Mouse (Mus musculus) kidney, embryonic 16.5 days (tissue): ENCODE measurements around the gene Fhad1. TPM values are rescaled to one million over a fixed set of nuclear protein-coding genes. Genes with fewer than 3 reads are reported as not detected.

Source experiments
- ATAC-seq: fragments of 200-750 bp; cut with Nextera tagmentation; 2 replicates; pipeline ENCODE4 v1.8.0; 2017; ENCODE audit warnings: moderate TSS enrichment; ENCODE audit not compliant: low FRiP score, low TSS enrichment
- H3K27ac ChIP-seq: fragments of 300-500 bp; sonication (generic); 2 replicates; pipeline ENCODE4 v1.5.1; 2014; ENCODE audit warnings: low read length
- H3K27me3 ChIP-seq: fragments of 300-500 bp; sonication (generic); 2 replicates; pipeline ENCODE4 v1.6.1; 2014; ENCODE audit warnings: low read length, control low read depth, mixed read lengths; ENCODE audit not compliant: insufficient read depth
- H3K36me3 ChIP-seq: fragments of 300-500 bp; sonication (generic); 2 replicates; pipeline ENCODE4 v1.6.1; 2014; ENCODE audit warnings: low read length, control low read depth, mixed read lengths; ENCODE audit not compliant: insufficient read depth
- H3K4me1 ChIP-seq: fragments of 300-500 bp; sonication (generic); 2 replicates; pipeline ENCODE4 v1.6.1; 2014; ENCODE audit warnings: low read length, control low read depth, mixed read lengths; ENCODE audit not compliant: insufficient read depth
- H3K4me2 ChIP-seq: fragments of 300-500 bp; sonication (generic); replicated peaks from 2 replicates; pipeline ENCODE4 v1.6.1; 2014; ENCODE audit warnings: low read depth, low read length
- H3K4me3 ChIP-seq: fragments of 300-500 bp; sonication (generic); 2 replicates; pipeline ENCODE4 v1.5.1; 2014; ENCODE audit warnings: mild to moderate bottlenecking, low read length
- H3K9ac ChIP-seq: fragments of 300-500 bp; sonication (generic); replicated peaks from 2 replicates; pipeline ENCODE4 v1.6.1; 2014; ENCODE audit warnings: low read length
- H3K9me3 ChIP-seq: fragments of 300-500 bp; sonication (generic); 2 replicates; pipeline ENCODE4 v1.6.1; 2016; ENCODE audit warnings: low read length, control low read depth
- whole genome bisulfite sequencing: fragments of 180-500 bp; shearing (Covaris S2); extraction: QIAGEN DNeasy Blood & Tissue Kit; methylation state at CpG from one replicate; pipeline ENCODE4 v1.1.7; 2014; 5-methylcytosine and 5-hydroxymethylcytosine counted together
- polyA plus RNA-seq: library from polyadenylated mRNA; unstranded; fragments of >200 nt; fragmentation: Nextera tagmentation; extraction: Ambion mirVana; gene quantifications from 2 replicates; pipeline ENCODE4 v1.2.1, GENCODE M21; 2015

Gene Fhad1
- polyA plus RNA-seq, 1 experiment from 2014 or later, result 0.74 TPM

- Histone ChIP-seq H3K4me3 (no peak overlapping the region), H3K9me3 (peaks cover 6% of the 10 kb centered on the region), H3K4me2 (no peak overlapping the region), H3K9ac (no peak overlapping the region), H3K27me3 (no peaks in the 10 kb centered on the region), H3K4me1 (peaks cover 9% of the 10 kb centered on the region), H3K27ac (no peak overlapping the region), H3K36me3 (no peaks in the 10 kb centered on the region)
- no peak for ATAC-seq
- 84% methylated on average over 8 of the region's 8 CpGs for WGBS
Measured at GRCm38 (mm10) chr4:141960037-141960436, 54.8 kb downstream of the Fhad1 start.

GRCm38 (mm10) chr4:141959615-141960014 lies 55.3 kb downstream of the Fhad1 start:
- Histone ChIP-seq H3K4me1 (peaks cover 12% of the 10 kb centered on the region), H3K9me3 (peaks cover 6% of the 10 kb centered on the region), H3K4me3 (no peak overlapping the region), H3K27me3 (no peaks in the 10 kb centered on the region), H3K27ac (0 out of 2 replicates have a peak overlapping the region, but pooled peaks have one; percentile 11), H3K36me3 (no peaks in the 10 kb centered on the region), H3K9ac (no peak overlapping the region), H3K4me2 (no peak overlapping the region)
- ATAC-seq, result no peak
- WGBS, result 59% methylated on average over 4 of the region's 4 CpGs

DNA sequence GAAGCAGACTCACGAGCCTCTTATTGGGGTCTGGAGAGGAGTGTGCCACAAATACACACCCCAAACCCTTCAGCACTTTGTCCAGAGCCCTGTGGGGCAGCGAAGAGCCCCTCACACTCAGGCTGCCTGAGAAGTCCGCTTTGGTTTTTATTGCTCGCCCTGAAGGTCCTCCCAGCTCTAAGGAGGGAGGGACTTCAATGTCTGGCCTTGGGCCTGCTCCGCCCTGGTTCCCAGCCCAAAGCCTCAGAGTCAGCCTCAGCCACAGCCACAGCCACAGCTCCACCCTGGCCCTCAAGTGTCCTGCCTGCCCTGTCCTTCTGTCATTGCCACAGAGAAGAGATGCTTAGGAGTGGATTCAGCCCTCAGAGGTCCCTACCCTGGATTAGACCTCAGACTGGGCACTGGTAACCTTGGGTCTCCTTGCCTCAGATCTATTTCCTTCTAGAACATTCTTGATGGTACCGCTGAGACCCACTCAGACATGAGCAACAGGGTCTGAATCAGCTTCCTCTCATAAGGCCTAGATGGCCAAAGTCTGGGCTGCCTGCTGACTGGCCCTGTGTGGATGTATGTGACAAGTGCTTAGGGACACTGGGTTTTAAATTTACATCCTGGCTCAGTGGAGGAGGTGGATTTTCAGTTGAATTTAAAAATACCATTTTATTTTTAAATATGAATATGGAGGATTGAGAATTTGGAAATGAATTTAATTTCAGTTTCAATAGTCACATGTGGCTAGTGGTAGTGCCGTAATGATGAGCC lies 56.1 kb downstream of the Fhad1 start:
- ATAC-seq, result peak; percentile 56
- Histone ChIP-seq H3K4me1 (peaks cover 18% of the 10 kb centered on the region), H3K9ac (peak overlapping the region; percentile 20), H3K36me3 (no peaks in the 10 kb centered on the region), H3K27ac (no peak overlapping the region), H3K4me2 (peak overlapping the region; percentile 24), H3K9me3 (peaks cover 6% of the 10 kb centered on the region), H3K27me3 (no peaks in the 10 kb centered on the region), H3K4me3 (no peak overlapping the region; the same call in 1 of the 2 replicates)
- WGBS, result 40% methylated on average over 7 of the region's 7 CpGs

GRCm38 (mm10) chr4:141958188-141958587 lies 56.7 kb downstream of the Fhad1 start:
- peak overlapping the region; percentile 20; the same call in 1 of the 2 replicates for H3K9ac ChIP-seq
- H3K27ac ChIP-seq, result no peak overlapping the region
- peak; percentile 49 for ATAC-seq
- no peaks in the 10 kb centered on the region for H3K36me3 ChIP-seq
- no peak overlapping the region; the same call in 1 of the 2 replicates for H3K4me3 ChIP-seq
- peaks cover 6% of the 10 kb centered on the region for H3K9me3 ChIP-seq
- H3K4me2 ChIP-seq, result peak overlapping the region; percentile 37
- no peaks in the 10 kb centered on the region for H3K27me3 ChIP-seq
- 5% methylated on average over 9 of the region's 9 CpGs for WGBS
- peaks cover 24% of the 10 kb centered on the region for H3K4me1 ChIP-seq

DNA sequence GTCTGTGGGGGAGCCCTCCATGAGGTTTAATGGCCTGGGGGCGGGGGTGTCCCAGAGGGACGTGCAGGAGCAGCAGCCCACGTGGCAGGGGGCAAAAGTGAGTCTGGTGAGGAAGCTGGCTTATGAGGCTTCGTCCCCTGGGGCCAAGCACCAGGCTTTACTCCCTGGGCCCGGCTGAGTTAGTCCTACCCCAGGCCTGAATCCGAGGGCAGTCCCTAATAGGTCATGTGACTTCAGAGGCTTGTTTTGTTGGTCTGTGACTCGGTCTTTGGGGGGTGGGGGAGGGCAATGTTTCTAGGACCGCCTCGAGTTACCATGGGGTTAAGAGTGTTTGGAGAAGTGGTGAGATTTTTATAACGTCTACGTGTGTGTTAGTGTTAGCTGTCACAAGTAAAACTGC lies 57.1 kb downstream of the Fhad1 start:
- Histone ChIP-seq H3K4me2 (peak overlapping the region; percentile 37), H3K9ac (no peak overlapping the region), H3K9me3 (peaks cover 6% of the 10 kb centered on the region), H3K27ac (peak overlapping the region; percentile 27; the same call in 1 of the 2 replicates), H3K4me3 (no peak overlapping the region), H3K36me3 (no peaks in the 10 kb centered on the region), H3K27me3 (no peaks in the 10 kb centered on the region), H3K4me1 (peaks cover 27% of the 10 kb centered on the region)
- WGBS, result 22% methylated on average over 11 of the region's 11 CpGs
- peak; percentile 56 for ATAC-seq

GRCm38 (mm10) chr4:141956931-141957330 lies 58.0 kb downstream of the Fhad1 start:
- ATAC-seq, result no peak
- Histone ChIP-seq H3K4me3 (no peak overlapping the region), H3K4me1 (peaks cover 32% of the 10 kb centered on the region), H3K27me3 (no peaks in the 10 kb centered on the region), H3K27ac (no peak overlapping the region), H3K36me3 (no peaks in the 10 kb centered on the region), H3K9me3 (peaks cover 6% of the 10 kb centered on the region), H3K9ac (no peak overlapping the region), H3K4me2 (no peak overlapping the region)
- 96% methylated on average over 5 of the region's 5 CpGs for WGBS

DNA sequence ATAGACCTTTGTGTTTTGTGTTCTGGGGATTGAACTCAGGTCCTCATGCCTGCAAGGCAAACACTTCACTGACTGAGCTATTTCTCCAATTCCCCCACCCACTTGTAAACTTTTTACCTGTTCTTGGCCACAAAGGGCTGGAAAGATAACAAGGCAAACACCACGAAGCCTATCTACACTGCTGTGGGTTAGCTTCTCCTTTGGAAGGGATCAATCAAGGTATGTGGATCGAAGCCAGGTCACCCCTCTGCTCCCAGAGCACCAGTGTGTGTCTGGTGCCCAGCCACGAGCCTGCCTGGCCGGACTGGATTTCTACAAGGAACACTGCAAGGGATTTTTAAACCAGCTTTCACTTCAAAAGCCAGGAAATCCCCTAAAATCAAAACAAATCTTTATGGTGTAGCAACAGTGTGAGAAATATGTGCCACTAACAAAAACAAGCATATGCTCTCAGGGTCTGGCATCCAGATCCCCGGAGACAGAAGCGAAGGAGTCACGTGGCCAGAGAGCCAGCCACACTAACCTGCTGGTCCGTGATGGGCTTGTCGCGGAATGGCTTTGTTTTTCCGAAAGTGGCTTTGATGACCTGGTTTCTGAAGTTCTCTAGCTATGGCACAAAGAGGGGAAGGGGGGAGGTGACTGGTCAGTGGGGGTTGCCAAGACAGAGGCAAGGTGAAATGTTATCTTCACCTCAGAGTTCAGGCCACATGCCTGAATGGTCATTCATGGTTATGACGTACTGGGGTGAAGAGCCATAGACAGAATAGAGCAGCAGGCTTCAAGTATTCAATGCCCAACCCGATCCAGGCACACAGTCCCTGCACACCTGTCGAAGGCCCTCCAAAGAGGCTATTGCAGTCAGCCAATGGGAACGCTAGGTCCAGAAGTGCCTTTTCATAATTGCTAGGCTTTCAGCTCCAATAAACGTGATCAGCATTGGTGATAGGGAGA lies 59.8 kb downstream of the Fhad1 start:
- no peak overlapping the region for H3K4me2 ChIP-seq
- H3K27ac ChIP-seq, result no peak overlapping the region
- H3K36me3 ChIP-seq, result no peaks in the 10 kb centered on the region
- no peak overlapping the region for H3K4me3 ChIP-seq
- H3K27me3 ChIP-seq, result no peaks in the 10 kb centered on the region
- WGBS, result 53% methylated on average over 16 of the region's 16 CpGs
- no peaks in the 10 kb centered on the region for H3K9me3 ChIP-seq
- ATAC-seq, result no peak
- no peak overlapping the region for H3K9ac ChIP-seq
- H3K4me1 ChIP-seq, result peaks cover 32% of the 10 kb centered on the region

DNA sequence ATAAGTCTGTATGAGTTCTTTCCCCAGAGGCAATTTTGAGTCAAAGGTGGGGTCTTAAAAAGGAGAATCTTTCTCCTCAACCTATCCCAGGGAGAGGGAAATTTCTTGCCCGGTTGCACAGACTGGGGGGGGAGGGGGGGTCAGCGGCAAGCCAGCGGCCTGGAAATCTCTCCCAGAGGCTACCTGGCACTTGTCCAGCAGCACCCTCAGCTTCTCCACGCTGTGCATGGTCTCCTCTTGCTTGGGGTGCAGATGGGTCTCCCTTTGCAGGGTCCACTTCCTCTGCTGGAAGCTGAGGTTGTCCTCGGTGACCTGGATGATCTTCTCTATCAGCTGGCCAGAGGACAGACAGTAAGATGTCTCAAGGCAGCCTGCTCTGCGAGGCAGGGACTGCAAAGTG lies 61.0 kb downstream of the Fhad1 start:
- no peak overlapping the region for H3K27ac ChIP-seq
- H3K36me3 ChIP-seq, result no peaks in the 10 kb centered on the region
- no peak overlapping the region for H3K9ac ChIP-seq
- no peak overlapping the region for H3K4me2 ChIP-seq
- peaks cover 31% of the 10 kb centered on the region for H3K4me1 ChIP-seq
- H3K4me3 ChIP-seq, result no peak overlapping the region
- H3K27me3 ChIP-seq, result no peaks in the 10 kb centered on the region
- no peaks in the 10 kb centered on the region for H3K9me3 ChIP-seq
- 61% methylated on average over 6 of the region's 6 CpGs for WGBS
- no peak for ATAC-seq

GRCm38 (mm10) chr4:141953291-141953690 lies 61.6 kb downstream of the Fhad1 start:
- H3K4me2 ChIP-seq, result no peak overlapping the region
- peaks cover 25% of the 10 kb centered on the region for H3K4me1 ChIP-seq
- no peak overlapping the region for H3K9ac ChIP-seq
- no peak overlapping the region for H3K4me3 ChIP-seq
- 46% methylated on average over 9 of the region's 9 CpGs for WGBS
- H3K36me3 ChIP-seq, result no peaks in the 10 kb centered on the region
- ATAC-seq, result no peak
- H3K9me3 ChIP-seq, result no peaks in the 10 kb centered on the region
- no peaks in the 10 kb centered on the region for H3K27me3 ChIP-seq
- H3K27ac ChIP-seq, result no peak overlapping the region
